ENCODE assay signal across 8 mouse cellular contexts in the genomic region with DNA sequence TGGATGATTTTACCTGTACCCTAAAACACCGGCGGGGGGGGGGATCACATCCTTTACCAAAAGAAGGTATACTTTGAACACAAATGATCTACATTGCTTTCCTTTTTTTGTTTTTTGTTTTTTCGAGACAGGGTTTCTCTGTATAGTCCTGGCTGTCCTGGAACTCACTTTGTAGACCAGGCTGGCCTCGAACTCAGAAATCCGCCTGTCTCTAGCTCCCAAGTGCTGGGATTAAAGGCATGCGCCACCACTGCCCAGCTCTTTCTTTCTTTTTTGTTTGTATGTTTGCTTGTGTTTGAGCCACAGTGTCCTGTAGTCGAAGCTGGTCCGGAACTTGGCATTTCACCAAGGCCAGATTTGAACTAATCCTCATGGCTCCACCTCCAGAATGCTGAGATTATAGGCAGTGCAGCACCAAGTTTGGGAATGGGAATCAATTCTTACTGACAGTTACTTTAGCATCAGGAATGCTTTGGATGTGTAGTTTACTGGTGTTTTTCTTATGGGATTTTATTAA. TPM values are rescaled to one million over a fixed set of nuclear protein-coding genes. Genes with fewer than 3 reads are reported as not detected.
DNase-seq lines count a peak whose midpoint lies in the region; ATAC-seq lines count a peak whose summit lies in the region.

No protein-coding gene starts in this region.

- no peaks in the 10 kb centered on the region for H3K36me3 ChIP-seq in forebrain, embryonic 14.5 days (ENCODE audit: control insufficient read depth, insufficient read depth, low read length)
- H3K36me3 ChIP-seq in lung, embryonic 15.5 days: no peaks in the 10 kb centered on the region
- H3K36me3 ChIP-seq in stomach, embryonic 16.5 days (ENCODE audit: control insufficient read depth, insufficient read depth, low read length): no peaks in the 10 kb centered on the region

- peak overlapping the region; percentile 44 for H3K4me2 ChIP-seq in forebrain, embryonic 14.5 days (ENCODE audit: low read length)
- H3K4me2 ChIP-seq in lung, embryonic 15.5 days: peak overlapping the region; percentile 53
- peak overlapping the region; percentile 51 for H3K4me2 ChIP-seq in stomach, embryonic 16.5 days (ENCODE audit: low read depth, low read length)

- no peaks in the 10 kb centered on the region for H3K27me3 ChIP-seq in forebrain, embryonic 14.5 days (replicated peaks; ENCODE audit: control insufficient read depth, insufficient read depth, low read length)
- no peaks in the 10 kb centered on the region for H3K27me3 ChIP-seq in lung, embryonic 15.5 days
- H3K27me3 ChIP-seq in stomach, embryonic 16.5 days (ENCODE audit: control insufficient read depth, insufficient read depth, low read length): no peaks in the 10 kb centered on the region

- H3K9me3 ChIP-seq in forebrain, embryonic 14.5 days (replicated peaks; ENCODE audit: control insufficient read depth, low read length): no peaks in the 10 kb centered on the region
- no peaks in the 10 kb centered on the region for H3K9me3 ChIP-seq in lung, embryonic 15.5 days
- H3K9me3 ChIP-seq in stomach, embryonic 16.5 days (replicated peaks; ENCODE audit: control insufficient read depth, low read length): no peaks in the 10 kb centered on the region

- peak overlapping the region; percentile 55; the same call in 1 of the 2 replicates for H3K9ac ChIP-seq in forebrain, embryonic 14.5 days (ENCODE audit: low read length)
- H3K9ac ChIP-seq in lung, embryonic 15.5 days: peak overlapping the region; percentile 37
- H3K9ac ChIP-seq in stomach, embryonic 16.5 days (ENCODE audit: low read length): peak overlapping the region; percentile 69

- H3K27ac ChIP-seq in forebrain, embryonic 14.5 days (ENCODE audit: low read depth, low read length): no peak overlapping the region
- peak overlapping the region; percentile 73 for H3K27ac ChIP-seq in lung, embryonic 15.5 days
- H3K27ac ChIP-seq in stomach, embryonic 16.5 days (ENCODE audit: low read length): peak overlapping the region; percentile 83

- ATAC-seq in forebrain, embryonic 14.5 days: peak; percentile 3; the same call in 1 of the 2 replicates
- ATAC-seq in lung, embryonic 15.5 days (ENCODE audit: borderline replicate concordance, extremely low read depth, low FRiP score, low TSS enrichment): no peak; the same call in 1 of the 2 replicates
- no peak for ATAC-seq in stomach, embryonic 16.5 days (ENCODE audit: insufficient read depth, low FRiP score)

- DNase-seq in ovary, postnatal 10 days (ENCODE audit: low spot score): peak; percentile 3
- DNase-seq in ovary, adult 18-20 months (ENCODE audit: low spot score): no peak
- peak; percentile 19 for DNase-seq in adrenal gland, postnatal 25 days
- DNase-seq in forebrain, embryonic 14.5 days (ENCODE audit: low spot score): peak; percentile 14
- DNase-seq in kidney, adult 18-20 months: peak; percentile 26
- DNase-seq in thymus, postnatal 36 days: no peak

- no peaks in the 10 kb centered on the region for H3K4me1 ChIP-seq in forebrain, embryonic 14.5 days (ENCODE audit: control insufficient read depth, insufficient read depth, low read length)
- H3K4me1 ChIP-seq in lung, embryonic 15.5 days: 0 out of 2 replicates have a peak, but pooled peaks cover 2% of the 10 kb centered on the region
- peaks cover 2% of the 10 kb centered on the region; the same call in 1 of the 2 replicates for H3K4me1 ChIP-seq in stomach, embryonic 16.5 days (ENCODE audit: control insufficient read depth, insufficient read depth, low read length)

- WGBS in forebrain, embryonic 14.5 days: 49% methylated on average over 8 of the region's 8 CpGs
- 32% methylated on average over 8 of the region's 8 CpGs for WGBS in lung, embryonic 15.5 days
- 35% methylated on average over 8 of the region's 8 CpGs for WGBS in stomach, embryonic 16.5 days

- H3K4me3 ChIP-seq in forebrain, embryonic 14.5 days (ENCODE audit: low read depth, low read length): peak overlapping the region; percentile 37
- peak overlapping the region; percentile 54 for H3K4me3 ChIP-seq in lung, embryonic 15.5 days
- H3K4me3 ChIP-seq in stomach, embryonic 16.5 days (replicated peaks; ENCODE audit: low read length): peak overlapping the region; percentile 56

RNA-seq across cellular contexts. Expression of gene Tmem29, which starts 0.5 kb away (rescaled TPM):
- 27.3 and 28.6 TPM in 2 replicates for total RNA-seq in adrenal gland, postnatal 25 days (2021)
- polyA plus RNA-seq in forebrain, embryonic 14.5 days (2014; fragmentation: Nextera tagmentation; extraction: Ambion mirVana): 59.9 and 61.0 TPM in 2 replicates
- polyA plus RNA-seq in lung, embryonic 15.5 days (2015; fragmentation: Nextera tagmentation; extraction: Ambion mirVana): 35.2 and 36.5 TPM in 2 replicates
- 26.7 and 27.6 TPM in 2 replicates for polyA plus RNA-seq in stomach, embryonic 16.5 days (2015; fragmentation: Nextera tagmentation; extraction: Ambion mirVana)

Comparison
In these comparisons a context has a peak if more than half of its experiments do, and no peak if none do; other contexts are left out.
1. DNase-seq: peak in ovary, postnatal 10 days (single experiment), adrenal gland, postnatal 25 days (single experiment), forebrain, embryonic 14.5 days (single experiment) and kidney, adult 18-20 months (single experiment); none in ovary, adult 18-20 months (single experiment) and thymus, postnatal 36 days (0 of 2).
2. Peak in every context shown above with its lines, with median percentiles within 50 percentile points of each other: H3K4me2 ChIP-seq, H3K4me3 ChIP-seq and H3K9ac ChIP-seq.